Mouse (Mus musculus) cortical plate, adult 2 months (tissue): Measurements from ENCODE around the gene Scn1b.

ENCODE experiments used
- CTCF ChIP-seq: fragments of 200-500 bp; IDR thresholded peaks from 2 replicates; pipeline ENCODE4 v1.5.1; 2011; ENCODE audit warnings: mild to moderate bottlenecking, control low read depth, low read length; ENCODE audit not compliant: insufficient read depth; ENCODE audit errors: extremely low read depth
- POLR2A ChIP-seq: fragments of 200-500 bp; IDR thresholded peaks from 2 replicates; pipeline ENCODE4 v1.6.1; 2011; ENCODE audit warnings: mild to moderate bottlenecking, low read length, control low read depth; ENCODE audit not compliant: insufficient read depth; ENCODE audit errors: extremely low read depth

DNA sequence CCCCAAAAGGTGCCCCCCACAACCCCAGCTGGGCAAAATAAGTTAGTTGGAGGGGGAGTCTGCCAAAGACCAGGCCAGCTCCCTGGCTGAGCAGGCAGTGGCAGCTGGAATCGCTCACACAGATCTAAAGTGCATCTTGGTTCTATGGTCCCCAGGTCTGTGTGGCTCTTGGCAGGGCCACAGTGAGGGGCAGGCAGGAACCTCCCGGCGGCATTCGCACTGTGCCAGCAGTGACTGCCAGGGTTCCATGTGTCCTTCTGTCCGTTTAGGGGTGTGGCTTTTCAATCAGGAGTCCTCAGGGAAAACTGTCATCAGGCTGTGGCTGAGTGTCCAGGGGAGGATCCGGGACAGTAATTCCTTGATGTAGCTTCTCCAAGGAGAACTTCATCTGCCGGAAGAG is 3.4 kb upstream of the Scn1b start:
- no peak for TF ChIP-seq CTCF
- TF ChIP-seq POLR2A, result no peak
